In genomic region chr19:56484630-56485375, GRCm38 (mm10) we compare ENCODE assay signal across 16 mouse cellular contexts. TPM values are rescaled to one million over a fixed set of nuclear protein-coding genes. Genes with fewer than 3 reads are reported as not detected.
DNase-seq lines count a peak whose midpoint lies in the region; ATAC-seq and TF ChIP-seq lines count a peak whose summit lies in the region.
"Had no signal": no experiment of that assay in that cellular context is flagged by ENCODE, and none has a peak within 500 bp of the region (broad histone marks: within the 10 kb centered on the region; RNA-seq: fewer than 3 reads in every experiment).

No protein-coding gene starts in this region.

- peak; percentile 13 to 16 for DNase-seq in heart, postnatal 10 days
- DNase-seq in heart, postnatal 14 days, result no peak
- DNase-seq in liver, postnatal 0 days, result no peak
- no peak for DNase-seq in liver
- peak; percentile 55 for DNase-seq in brain, embryonic 14.5 days (ENCODE audit: low read depth)
- DNase-seq in retina, embryonic 14.5 days (ENCODE audit: low spot score), result peak; percentile 72
- no peak for DNase-seq in cerebellum, adult 11 months
- DNase-seq: adrenal gland, postnatal 25 days; cerebellum, adult 11-12 months; right cerebral cortex, postnatal 25 days; thymus, postnatal 4 days had no signal

- H3K27ac ChIP-seq in liver, postnatal 0 days (ENCODE audit: low read depth), result peak overlapping the region; percentile 48; the same call in 1 of the 2 replicates
- H3K27ac ChIP-seq: embryonic facial prominence, embryonic 13.5 days had no signal

- H3K36me3 ChIP-seq in liver, postnatal 0 days (replicated peaks; ENCODE audit: insufficient read depth, low read length), result no peaks in the 10 kb centered on the region
- H3K36me3 ChIP-seq: embryonic facial prominence, embryonic 13.5 days had no signal

- H3K4me3 ChIP-seq in liver, postnatal 0 days (ENCODE audit: low read depth, low read length), result no peak overlapping the region
- H3K4me3 ChIP-seq: embryonic facial prominence, embryonic 13.5 days had no signal

- no peak for TF ChIP-seq POLR2A in brain, embryonic 14.5 days (IDR thresholded peaks at IDR 0.05; ENCODE audit: borderline replicate concordance, extremely low read depth, insufficient read depth, insufficient read length, poor library complexity, severe bottlenecking)

- ATAC-seq in liver, postnatal 0 days, result no peak
- ATAC-seq: CD4-positive, CD25-positive, alpha-beta regulatory T cell, adult 4 months had no signal

- intact Hi-C loops in heart, postnatal 10 days (cut with DNase I), result no loop called here
- intact Hi-C loops in heart, postnatal 14 days (cut with DNase I), result no loop called here

- TF ChIP-seq CTCF in liver, postnatal 0 days (IDR thresholded peaks at IDR 0.05; ENCODE audit: low read depth), result no peak
- TF ChIP-seq CTCF in brain, embryonic 14.5 days (IDR thresholded peaks at IDR 0.05; ENCODE audit: borderline replicate concordance, extremely low read depth, insufficient read depth, insufficient read length), result no peak

- no peak overlapping the region for H3K9ac ChIP-seq in liver, postnatal 0 days (replicated peaks)
- H3K9ac ChIP-seq: embryonic facial prominence, embryonic 13.5 days had no signal

- no peaks in the 10 kb centered on the region for H3K27me3 ChIP-seq in liver, postnatal 0 days (ENCODE audit: insufficient read depth, low read length)
- H3K27me3 ChIP-seq: embryonic facial prominence, embryonic 13.5 days had no signal

- 74% methylated on average over 13 of the region's 13 CpGs for WGBS in liver, postnatal 0 days (ENCODE audit: insufficient replicate concordance)

- H3K4me2 ChIP-seq in liver, postnatal 0 days (ENCODE audit: low read depth, low read length), result no peak overlapping the region
- H3K4me2 ChIP-seq: embryonic facial prominence, embryonic 13.5 days had no signal

- peaks cover 11% of the 10 kb centered on the region for H3K4me1 ChIP-seq in liver, postnatal 0 days (ENCODE audit: insufficient read depth)

- no peak for TF ChIP-seq EP300 in liver, postnatal 0 days (IDR thresholded peaks at IDR 0.05; ENCODE audit: low read depth)

- no peaks in the 10 kb centered on the region for H3K9me3 ChIP-seq in liver, postnatal 0 days (ENCODE audit: low read length)
- H3K9me3 ChIP-seq: embryonic facial prominence, embryonic 13.5 days had no signal

RNA-seq across cellular contexts. Expression of gene Plekhs1, which starts 23.4 kb away (rescaled TPM):
- total RNA-seq in heart, postnatal 10 days (2021), result under 1 TPM; 0.25 to 0.41 TPM
- under 1 TPM; 0.07 to 0.50 TPM for total RNA-seq in heart, postnatal 14 days (2021)
- polyA plus RNA-seq in liver, postnatal 0 days (2015; fragmentation: Nextera tagmentation; extraction: Ambion mirVana), result not detected in 2 replicates
- polyA plus RNA-seq in brain, embryonic 14.5 days (2012; rRNA removed), result 0.12 and 0.18 TPM in 2 replicates
- total RNA-seq: heart, adult 18-20 months; monocyte, adult 5-6 weeks had no signal
- polyA plus RNA-seq: liver, embryonic 16.5 days had no signal

Comparison
In these comparisons a context has a peak if more than half of its experiments do, and no peak if none do; other contexts are left out.
1. DNase-seq: peak in heart, postnatal 10 days (2 of 2), brain, embryonic 14.5 days (single experiment) and retina, embryonic 14.5 days (single experiment); none in heart, postnatal 14 days (0 of 2), liver, postnatal 0 days (single experiment), liver (single experiment) and cerebellum, adult 11 months (single experiment).